Mouse (Mus musculus) gastrocnemius, adult 18-20 months (tissue): ENCODE results near the gene Ltb. TPM values are rescaled to one million over a fixed set of nuclear protein-coding genes. Genes with fewer than 3 reads are reported as not detected.
A peak's percentile ranks its signal among the peaks of the same experiment; 100 is the strongest.
"Not testable (repeated sequence)": the region's sequence is repeated elsewhere in the genome, so short reads cannot be mapped to it uniquely, and the experiment has no call there.

Experiments
- DNase-seq: peaks from one replicate; pipeline ENCODE4 v3.0.0; 2021; ENCODE audit warnings: low spot score
- total RNA-seq, 2 experiments: library from RNA; stranded (reverse); gene quantifications; 2 replicates each; pipeline ENCODE4 v1.2.3; 2021

Gene Ltb
- total RNA-seq, 2 experiments from 2014 or later, result 0.38 TPM; not detected in 1

DNA sequence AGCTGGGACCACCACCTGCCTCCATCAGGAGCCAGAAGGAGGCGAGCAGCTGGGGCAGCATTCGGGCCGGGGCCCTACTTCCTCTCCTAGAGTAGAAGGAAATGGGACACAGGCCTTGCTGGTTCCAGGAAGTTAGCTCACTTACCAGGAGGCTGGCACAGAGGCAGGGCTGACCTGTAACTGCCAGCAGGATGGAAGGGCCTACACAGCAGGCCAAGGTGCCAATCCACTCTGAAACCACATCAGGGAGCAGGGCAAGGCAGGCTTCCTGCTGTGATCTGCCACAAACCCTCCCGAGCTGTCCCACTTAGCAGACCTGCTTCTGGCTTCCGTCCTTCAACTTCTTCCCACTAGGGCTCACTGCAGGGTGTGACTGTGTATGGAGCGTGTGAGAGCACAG, 28.1 kb downstream of the Ltb start:
- no peak for DNase-seq

DNA sequence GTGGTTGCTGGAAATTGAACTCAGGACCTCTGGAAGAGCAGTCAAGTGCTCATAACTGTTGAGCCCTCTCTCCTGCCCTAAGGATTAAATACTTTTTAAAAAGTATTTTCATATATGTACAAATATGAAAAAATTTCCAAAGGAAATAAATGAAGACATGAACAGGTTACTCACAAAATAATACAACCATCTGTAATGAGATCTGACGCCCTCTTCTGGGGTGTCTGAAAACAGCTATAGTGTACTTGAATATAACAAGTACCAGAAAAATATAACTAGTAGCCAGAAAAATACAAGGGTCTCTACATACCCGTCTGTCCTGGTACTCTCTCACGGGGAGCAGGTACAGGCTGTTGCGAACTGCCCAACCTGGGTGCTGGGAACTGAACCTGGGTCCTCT, 30.4 kb downstream of the Ltb start:
- DNase-seq, result no peak

DNA sequence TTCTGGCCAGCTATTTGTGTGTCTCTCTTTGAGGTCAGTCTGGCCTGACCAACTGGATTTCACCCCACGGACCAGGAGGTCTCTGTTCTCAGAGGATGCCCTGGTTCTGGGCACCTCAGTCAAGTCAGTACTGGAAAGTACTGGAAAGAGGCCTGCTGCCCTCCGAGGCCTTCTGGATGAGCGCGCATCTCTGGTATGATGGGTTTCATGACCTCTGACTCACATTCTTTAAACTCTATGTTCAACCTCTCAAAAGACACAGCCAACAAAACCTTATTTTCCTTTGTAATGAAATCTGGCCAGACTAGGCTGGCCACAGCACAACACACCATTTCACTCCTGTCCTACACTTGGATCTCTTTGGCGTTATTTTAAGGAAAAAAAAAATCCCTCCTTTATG, 31.2 kb downstream of the Ltb start:
- DNase-seq, result no peak

DNA sequence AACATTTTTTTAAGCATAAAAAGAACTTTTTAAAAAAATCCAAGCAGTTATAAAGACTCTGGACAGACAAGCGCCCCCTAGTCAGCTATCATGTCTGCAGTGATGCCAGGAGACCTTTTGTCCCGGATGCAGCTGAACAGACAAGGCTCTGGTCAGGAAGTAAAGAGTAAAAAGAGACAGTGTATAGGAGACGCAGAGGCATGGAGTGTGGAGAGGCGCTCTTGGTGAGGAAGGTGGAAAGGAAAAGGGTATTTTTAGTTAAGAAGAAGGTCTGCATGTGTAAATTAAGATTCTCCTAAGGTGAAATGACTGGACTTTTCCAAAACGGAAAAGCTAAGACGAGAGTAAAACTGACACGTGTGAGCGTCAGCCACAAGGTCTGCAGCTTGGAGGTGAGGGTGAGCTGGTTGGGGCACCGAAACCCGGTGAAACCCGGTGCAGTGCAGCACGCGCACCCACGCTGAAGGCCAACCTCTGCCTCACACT, 32.4 kb downstream of the Ltb start:
- no peak for DNase-seq

DNA sequence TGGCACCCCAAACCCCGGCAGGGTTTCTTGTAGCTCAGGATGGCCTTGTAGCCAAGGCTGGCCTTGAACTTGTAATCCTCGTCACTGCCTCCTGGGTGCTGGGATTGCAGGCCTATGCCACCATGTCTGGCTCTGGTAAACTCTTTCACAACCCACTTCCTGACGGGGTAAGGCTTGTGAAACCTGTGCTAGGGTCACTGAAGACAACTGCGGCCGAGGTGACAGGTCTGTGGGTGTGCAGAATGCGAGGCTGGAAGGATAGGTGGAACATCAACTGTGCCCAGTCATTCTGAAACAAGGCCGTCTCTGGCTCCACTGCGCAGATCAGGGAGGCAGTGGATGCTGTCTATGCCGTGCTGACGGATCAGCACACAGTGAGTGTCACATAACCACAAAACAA, 36.8 kb downstream of the Ltb start:
- DNase-seq, result no peak

DNA sequence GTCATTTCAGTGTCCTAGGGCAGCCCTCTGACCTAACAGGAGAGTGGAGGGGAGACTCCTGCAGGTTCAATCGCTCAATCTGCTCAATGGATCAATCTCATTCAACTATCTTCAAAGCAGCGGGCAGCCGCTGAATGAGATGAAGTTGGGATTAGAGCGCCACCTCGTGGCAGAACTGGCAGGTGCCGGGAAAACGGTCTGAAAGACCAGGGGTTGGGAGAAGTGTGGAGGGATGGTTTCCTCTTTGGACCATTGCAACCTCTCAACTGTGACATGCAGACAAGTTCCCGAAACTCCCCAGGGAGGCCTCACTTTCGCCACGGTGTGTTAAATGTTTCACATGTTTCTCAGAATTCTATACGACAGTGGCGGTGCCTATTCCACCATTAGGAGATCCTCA, 37.8 kb downstream of the Ltb start:
- peak; percentile 85 for DNase-seq

DNA sequence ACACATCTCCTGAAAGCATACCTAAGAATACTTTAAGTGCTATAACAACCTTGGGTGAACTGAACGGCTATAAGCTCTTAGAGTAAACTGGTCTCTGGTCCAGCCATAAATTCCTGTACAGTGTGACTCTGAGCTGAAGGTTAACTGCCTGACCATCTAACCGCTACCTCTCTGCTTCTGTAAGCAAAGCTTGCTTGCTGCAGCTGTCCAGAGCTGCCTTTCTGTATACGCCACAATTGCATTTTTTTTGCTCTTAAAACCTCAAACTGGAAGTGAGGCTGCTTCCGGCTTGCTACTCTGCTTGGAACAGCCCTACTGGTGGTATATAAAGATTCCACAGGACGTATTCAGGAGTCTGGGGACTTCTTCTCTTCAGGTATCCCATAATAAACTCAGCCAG, 38.4 kb downstream of the Ltb start:
- DNase-seq, result no peak

DNA sequence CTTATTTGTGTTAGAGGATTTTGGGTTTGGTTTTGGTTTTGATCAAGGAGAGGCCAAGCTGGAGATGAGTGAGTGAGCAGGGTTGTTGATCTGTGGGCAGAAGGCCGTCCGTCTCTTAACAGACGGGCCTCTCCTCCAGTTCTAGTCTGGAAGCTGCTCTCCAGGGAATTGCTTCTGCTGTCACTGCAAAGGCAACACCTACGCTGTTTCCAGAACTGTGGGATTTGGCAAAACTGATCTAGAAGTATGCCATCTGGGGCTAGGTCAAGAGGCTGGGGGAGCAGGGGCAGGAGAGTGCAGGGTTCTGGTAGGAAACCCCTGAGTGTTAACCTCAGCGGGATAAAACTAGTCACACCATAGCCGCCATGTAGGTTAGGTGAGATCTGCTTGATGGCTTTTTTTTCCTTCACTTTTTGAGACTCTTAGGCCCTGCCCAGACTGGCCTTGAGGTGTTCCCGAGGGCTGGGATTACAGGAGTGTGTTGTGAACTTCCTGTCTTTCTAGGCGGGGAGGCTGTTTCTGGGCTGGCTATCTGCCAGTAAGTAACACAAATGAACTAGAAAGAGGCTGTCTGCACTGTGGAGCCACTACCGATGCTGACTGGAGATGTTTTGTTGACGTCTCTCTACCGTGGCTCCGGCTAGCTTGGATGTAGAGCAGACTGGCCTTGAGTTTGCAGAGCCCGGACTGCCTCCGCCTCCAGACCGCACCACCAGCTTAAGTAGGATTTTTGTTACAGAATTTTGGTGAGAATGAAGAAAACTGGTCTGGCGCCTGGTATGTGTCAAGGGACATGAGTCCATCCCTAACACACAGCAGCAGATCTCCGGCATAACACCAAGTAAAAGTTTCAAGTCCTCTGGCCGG, 39.1 kb downstream of the Ltb start, which contains the start of gene Atp6v1g2:
Gene Atp6v1g2, plus strand, starts transcription at position 547 of the 867 bp plus-strand sequence.
- DNase-seq, result no peak

DNA sequence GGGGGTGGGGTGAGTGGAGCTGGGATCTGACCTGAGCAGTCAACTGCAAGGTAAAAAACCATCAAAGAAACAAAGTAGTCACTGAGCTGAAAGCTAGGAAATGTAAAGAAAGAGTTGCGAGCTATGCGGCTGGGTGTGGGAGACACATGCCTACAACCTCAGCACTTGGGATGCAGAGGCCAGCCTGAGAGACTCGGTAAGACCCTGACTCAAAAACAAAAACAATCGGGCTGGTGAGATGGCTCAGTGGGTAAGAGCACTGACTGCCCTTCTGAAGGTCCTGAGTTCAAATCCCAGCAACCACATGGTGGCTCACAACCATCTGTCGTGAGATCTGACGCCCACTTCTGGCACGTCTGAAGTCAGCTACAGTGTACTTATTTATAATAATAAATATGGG, 39.9 kb downstream of the Ltb start:
- DNase-seq, result not testable (repeated sequence)

DNA sequence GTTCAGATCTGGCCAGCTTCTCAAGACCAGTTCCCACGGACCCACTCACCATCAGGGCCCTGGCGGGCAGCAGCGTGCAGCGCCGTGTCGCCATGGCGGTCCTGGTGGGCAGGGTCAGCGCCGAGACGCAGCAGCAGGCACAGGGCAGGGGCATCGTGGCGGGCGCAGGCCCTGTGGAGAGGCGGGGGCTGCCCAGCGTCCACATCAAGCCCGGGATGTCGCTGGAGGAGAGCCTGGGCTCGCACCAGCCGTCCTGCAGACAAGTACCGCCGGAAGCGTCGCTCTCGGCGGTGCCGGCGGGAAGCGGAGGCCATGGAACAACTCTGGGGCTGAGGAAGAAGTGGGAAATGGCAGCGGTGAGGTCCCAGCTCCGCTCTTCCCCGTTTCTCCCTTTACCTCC, 40.7 kb downstream of the Ltb start:
- DNase-seq, result no peak

DNA sequence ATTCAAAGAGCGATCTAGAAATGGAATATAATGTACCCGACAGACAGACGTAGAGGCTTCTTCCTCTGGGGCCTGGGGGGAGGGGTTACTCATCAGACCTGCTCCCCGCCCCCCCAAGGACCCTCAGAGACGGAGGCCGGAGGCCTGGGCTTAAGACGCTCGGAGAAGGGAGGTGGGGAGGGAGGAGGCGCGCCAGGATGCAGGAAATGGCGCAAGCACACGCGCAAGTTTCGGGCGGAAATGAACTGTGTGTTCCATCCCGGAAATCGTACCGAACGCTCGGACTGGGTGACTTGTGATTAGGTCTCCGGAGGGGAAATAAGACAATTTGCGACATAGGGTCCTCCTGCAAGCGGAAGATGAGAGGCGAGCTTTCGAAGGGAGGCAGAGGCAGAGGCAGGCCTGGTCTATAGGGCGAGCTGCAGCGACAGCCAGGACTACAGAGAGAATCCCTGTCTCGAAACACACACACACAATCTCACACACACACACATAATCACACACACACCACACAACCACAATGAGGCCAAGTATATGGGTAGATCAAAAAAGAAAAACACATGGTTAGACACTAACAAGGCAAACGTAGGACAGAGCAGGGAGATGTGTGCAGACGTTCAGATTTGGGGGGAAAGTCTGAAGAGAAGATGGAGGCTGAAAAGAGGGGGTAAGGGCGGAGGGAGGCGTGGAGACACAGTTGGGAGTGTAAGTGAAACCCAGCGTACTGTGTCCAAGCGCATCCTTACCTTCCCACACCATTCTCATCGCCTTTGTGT, 41.6 kb downstream of the Ltb start, which contains the start of gene Nfkbil1:
Gene Nfkbil1, minus strand, starts transcription at position 179 of the 776 bp plus-strand sequence.
- DNase-seq, result peak; percentile 91

DNA sequence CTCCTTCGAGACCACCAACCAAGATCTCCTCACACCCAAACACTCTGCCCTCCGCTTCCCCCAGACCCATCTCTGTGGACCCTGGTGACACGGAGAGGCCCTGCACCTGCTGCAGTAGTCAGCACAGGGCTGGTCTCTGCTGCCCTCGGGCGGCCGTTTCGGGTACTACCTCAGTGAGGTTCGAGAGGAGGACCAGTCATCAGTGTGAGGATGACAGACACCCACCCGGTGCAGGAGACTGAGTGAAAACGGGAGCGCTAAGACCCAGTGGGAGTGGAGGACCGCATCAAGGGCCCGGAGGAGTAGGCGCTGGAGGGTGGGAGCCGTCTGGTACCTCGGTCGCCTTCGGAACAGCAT, 42.1 kb downstream of the Ltb start:
- peak; percentile 97 for DNase-seq

DNA sequence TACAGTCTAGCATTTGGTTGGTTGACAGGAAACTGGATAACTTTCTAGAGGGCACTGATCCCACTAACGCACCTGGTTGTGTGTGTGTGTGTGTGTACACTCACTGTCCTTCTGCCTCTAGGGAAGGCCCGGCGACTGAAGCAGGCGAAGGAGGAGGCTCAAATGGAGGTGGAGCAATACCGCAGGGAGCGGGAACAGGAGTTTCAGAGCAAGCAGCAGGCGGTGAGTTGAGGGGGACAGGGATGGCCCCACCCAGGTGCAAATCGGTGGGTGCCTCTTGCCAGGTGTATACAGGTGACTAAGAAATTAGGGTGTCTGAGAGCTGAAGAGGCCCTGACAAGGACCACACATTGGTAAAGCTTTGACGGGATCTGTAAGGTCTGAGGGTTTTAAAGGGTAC, 42.8 kb downstream of the Ltb start:
- no peak for DNase-seq

DNA sequence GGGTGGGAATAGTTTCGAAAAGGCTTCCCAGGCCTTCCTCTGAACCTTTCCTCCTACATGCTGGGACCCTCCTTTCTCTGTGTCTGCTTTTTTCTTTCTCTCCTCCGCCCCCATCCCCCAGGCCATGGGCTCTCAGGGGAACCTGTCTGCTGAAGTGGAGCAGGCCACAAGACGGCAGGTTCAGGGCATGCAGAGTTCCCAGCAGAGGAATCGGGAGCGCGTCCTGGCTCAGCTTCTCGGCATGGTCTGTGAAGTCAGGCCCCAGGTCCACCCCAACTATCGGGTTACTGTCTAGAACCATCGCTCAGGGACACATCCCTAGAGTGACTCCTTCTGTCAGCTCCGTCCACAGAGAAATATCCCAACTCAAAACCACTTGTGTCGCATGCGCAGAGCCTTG, 43.3 kb downstream of the Ltb start:
- no peak for DNase-seq

DNA sequence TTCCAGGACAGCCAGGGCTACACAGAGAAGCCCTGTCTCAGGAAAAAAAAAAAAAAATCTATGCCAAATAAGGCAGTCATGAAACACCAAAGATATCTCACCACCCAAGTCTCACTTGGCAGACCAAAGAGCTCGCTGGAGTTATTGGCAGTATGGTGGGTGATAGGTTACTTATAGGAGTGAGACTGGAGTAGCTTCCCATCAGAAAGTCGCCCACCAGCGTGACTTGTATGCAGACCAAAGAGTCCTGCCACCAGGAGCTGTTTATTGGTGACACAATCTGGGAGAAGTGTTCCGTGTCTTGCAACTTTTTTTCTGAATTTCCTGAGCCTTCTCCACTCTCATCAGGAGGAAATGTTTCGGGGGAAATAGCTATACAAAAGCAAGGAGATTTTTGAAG, 45.5 kb downstream of the Ltb start:
- DNase-seq, result no peak

DNA sequence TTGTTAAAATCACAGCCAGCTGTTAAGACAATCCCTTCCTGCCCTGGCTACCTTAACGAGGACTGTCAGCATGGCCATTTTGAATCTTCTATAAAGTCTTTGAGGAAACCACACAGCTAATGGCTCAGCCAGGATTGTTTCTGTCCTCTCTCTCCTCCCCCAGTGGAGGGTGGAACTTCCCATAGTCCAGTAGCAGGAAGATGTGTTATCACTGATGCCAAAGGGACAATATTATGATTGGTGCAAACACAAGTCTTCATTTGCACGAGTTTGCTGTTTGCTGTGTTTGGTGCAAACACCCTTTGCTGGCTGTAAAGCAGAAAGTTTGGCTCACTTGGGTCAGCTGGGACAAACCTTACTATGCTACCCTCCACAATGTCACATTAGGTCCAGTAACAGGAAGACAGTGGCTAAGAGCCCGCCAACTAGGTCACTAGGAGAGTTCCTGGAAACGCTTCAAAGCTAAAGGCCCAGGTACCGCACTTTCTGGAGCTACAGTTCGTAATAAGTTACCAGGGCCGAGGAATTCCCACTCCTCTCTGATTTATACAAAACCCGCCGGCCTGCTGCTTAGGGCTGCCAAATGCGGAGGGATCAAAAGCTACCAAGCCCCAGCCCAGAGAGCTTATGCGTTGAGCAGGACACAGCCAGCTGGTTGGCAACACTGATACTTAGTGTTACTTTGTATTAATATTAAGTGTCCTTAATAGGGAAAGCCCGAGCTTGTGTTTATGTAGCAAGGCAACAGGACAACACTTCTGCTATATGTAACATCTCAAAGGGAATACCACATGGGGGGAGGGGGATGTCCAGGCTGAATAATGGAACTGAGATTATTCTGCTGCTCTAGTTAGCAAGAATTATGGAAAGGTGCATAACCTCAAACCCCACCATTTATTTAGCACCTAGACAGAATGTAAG, 46.4 kb downstream of the Ltb start:
- no peak for DNase-seq

DNA sequence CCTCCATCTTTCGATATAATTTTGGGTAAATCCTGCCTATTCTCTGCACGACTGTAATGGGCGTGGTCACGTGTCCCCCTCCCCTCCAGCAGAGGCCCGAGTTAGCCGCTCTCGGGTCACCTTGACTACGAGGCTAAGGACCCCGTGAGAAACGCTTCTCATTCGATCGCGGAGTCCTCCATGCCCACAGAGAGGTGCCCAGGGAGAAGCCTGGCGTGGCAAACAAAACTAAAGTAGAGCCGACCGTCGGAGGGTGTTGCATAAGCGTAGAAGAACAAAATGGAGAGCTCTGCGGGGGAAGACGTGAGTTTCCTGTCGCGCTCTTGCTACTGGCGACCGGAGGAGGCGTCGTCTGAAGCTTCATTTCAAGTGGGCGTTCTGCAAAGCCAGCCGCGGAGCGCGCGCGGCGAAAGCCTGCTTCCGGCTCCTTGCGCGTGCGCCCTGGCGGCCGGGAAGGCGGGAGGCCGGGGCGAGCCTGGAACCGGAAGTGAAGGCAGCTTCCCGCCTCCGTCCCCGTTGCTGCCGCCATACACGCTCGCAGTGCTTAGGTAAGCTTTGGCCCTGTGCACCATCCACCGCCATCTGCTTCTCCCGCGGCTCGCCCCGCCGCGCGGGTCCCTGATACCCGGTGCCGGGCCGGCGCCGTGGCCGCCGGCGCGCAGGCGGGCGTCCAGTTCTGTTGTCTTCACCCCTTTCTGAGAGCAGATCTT, 47.2 kb downstream of the Ltb start, which contains the start of gene Ddx39b:
Gene Ddx39b, plus strand, starts transcription at position 442 of the 710 bp plus-strand sequence.
- peak; percentile 95 for DNase-seq

DNA sequence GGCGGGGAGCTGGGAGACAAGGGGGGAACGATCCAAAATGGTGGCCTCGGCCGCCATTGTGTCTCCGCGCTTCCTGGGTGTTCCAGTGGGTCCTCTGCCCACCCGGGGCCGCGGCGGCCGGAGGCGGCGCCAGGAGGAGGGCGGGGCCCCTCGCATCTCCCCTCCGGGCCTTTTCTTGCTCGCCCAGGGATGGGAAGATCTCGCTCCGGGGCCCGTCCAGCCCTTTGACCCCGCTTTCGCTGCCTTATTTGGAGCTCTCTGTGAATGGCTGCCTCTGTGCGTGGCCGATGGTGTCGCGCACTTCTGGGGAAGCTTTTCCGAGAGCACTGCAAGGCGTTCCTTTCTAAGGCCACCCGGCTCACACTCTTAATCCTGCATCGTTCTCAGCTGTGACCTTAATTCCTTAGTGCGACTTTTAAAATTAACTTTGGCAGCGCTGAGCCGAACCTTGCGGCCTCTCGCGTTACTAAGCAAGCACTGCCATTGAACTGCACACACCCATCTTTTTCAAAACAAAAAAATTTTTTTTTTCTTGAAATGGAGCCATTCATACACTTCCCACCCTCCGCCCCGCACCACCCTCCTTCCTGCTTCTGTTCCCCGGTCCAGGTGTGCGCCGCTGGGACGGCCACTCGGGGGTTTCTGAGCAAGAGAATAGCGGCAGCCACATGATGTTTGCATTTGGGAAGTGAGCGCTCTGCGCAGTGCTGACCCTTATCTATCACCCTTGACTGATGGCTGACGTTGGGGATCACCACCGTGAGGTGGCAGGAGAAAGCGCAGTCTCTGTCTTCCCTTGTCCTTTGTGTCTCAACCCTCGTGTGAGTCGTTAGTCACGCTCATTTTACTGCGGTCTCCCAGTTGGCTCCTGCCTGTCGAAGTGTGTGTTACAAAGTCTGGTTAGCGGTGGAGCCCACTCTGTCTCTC, 48.0 kb downstream of the Ltb start:
- no peak for DNase-seq

DNA sequence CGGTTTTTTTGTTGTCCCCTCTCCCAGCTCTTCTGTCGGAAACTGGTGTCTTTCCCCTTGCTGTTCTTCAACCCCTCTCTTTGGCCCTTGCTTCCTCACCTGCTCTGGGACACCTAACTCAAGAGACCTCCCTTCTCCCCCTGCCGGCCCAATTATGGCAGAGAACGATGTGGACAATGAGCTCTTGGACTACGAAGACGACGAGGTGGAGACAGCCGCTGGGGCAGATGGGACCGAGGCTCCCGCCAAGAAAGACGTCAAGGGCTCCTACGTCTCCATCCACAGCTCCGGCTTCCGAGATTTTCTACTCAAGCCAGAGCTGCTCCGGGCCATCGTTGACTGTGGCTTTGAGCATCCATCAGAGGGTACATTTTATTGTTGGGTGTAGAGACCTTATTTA, 48.8 kb downstream of the Ltb start:
- DNase-seq, result peak; percentile 50

DNA sequence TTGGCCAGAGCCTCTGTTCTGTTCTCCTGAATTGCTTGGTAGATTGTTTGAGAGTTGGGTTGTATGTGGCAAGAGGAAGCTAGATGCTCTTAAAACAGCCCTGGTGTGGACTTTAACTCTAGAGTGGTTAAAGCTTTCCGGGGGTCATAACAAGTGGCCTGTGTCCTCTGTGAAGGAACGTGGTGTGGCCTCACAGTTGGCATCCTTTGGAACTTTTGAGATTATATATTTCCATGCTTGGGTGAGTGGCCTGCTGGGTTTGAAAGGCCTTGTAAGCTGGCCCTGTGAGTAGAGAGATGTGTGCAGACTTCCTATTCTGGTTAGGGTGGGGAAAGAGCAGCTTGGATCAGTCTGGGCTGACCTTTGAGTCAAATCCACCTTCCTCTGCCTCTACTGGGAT, 50.8 kb downstream of the Ltb start:
- no peak for DNase-seq
